Mouse (Mus musculus) retina, embryonic 14.5 days (tissue): ENCODE measurements around the gene Inhbe.
A peak's percentile ranks its signal among the peaks of the same experiment; 100 is the strongest.
"Not testable (repeated sequence)": the region's sequence is repeated elsewhere in the genome, so short reads cannot be mapped to it uniquely, and the experiment has no call there.

Experiments
- DNase-seq: peaks from one replicate; pipeline ENCODE4 v3.0.0-alpha.2; 2015; ENCODE audit warnings: low spot score

Gene Inhbe

DNA sequence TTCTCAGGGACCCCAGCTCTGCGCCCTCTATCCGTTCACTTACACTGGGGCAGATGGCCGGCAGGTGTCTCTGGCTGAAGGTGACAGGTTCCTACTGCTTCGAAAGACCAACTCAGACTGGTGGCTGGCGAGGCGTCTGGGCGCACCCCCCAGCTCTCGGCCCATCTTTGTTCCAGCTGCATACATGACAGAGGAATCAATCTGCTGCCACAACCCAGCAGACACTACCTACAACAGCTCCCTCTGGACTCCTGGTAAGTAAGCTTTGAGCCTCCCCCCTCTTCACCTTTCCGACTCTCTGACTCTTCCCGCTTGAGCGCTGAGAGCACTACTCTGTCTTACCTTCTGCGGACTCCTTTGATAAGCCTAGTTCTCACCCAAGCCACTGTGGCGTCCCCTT lies 32.0 kb downstream of the Inhbe start:
- DNase-seq, result no peak

DNA sequence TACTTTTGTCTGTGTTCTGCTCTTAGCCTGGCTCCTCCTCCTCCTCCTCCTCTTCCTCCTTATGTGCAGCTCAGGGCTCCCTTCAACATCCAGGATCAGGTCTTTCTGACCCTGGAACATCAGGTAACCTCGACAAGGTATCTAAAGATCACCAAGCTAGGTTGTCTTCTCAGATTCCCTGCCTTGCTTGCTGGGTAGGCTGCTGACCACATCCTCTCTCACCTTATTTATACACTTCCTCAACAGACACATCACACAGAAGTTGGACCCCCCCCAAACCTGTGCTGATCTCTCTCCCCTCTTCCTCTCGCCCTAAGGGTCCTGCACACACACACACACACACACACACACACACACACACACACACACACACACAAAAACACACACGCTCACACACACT lies 32.6 kb downstream of the Inhbe start, which contains the start of gene Arhgap9:
TSS of gene Arhgap9 (plus strand) at position 344 of the 400 bp plus-strand sequence.
- no peak for DNase-seq

DNA sequence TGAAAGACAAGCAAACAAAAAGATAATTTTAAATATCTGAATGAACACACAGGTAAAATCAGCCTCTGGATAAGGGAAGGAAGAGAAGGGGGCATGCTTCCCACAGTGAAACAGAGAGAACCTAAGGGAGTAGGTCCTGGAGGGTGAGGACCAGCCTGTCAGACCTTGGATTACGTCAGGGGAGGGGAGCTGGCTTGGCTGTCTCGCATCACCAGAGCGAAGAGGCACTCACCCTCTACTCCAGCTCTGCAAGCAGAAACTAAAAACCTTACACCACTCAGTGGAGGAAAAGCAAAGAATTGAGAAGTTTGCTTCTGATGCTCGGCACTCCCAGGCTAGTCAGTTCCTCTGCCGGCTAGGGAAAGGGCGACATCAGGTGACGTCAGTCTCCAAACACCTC lies 34.2 kb downstream of the Inhbe start:
- no peak for DNase-seq

DNA sequence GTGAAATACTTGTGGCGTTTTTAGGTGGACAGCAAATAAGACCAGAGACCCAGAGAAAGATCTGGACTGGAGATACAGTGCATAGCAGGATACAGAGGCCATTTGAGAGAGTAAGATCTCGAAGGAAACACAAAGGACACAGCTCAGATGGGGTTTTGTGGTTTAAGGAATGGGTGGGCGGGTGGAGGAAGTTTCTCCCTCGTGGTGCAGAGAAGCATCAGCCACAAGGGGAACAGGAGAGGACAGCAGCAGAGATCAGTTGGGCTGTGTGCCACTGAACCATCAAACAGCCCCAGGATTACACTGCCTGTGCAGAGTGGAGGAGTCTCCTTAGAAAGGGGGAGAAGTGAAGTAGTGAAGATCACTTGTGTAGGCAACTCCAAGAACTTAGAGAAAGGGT lies 36.2 kb downstream of the Inhbe start:
- no peak for DNase-seq

DNA sequence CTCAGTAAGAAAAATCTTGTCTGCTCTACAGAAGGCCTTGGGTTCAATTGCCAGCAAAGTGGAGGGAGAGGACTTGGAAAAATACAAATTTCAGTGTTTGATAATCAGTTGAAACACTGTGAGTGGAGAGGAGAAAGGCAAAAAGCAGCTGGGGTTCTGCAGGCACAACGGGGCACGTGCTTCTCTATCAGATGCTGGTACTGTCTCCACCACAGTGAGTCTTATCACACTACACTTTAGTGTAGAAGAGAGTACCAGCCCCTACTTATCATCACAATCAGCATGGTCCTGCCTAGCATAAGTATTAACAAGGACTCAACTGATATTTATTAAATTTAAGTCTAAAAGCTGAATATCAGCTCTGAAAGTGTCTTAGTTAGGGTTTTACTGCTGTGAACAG lies 36.9 kb downstream of the Inhbe start:
- no peak for DNase-seq

DNA sequence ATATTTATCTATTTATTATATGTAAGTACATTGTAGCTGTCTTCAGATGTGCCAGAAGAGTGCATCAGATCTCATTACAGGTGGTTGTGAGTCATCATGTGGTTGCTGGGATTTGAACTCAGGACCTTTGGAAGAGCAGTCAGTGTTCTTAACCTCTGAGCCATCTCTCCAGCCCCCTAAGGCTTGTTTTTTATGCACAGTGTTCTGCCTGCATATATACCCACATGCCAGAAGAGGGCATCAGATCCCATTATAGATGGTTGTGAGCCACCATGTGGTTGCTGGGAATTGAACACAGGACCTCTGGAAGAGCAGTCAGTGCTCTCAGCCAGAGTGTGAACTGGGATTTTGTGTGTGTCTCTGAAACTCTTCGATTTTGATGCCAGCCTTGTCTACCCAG lies 39.3 kb downstream of the Inhbe start:
- not testable (repeated sequence) for DNase-seq

DNA sequence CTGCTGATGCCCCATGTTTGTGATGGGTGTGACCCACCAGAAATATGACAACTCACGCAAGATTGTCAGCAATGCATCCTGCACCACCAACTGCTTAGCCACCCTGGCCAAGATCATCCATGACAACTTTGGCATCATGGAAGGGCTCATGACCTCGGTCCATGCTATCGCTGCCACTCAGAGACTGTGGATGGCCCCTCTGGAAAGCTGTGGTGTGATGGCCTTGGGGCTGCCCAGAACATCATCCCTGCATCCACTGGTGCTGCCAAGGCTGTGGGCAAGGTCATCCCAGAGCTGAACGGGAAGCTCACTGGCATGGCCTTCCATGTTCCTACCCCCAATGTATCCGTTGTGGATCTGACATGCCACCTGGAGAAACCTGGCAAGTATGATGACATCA lies 40.7 kb downstream of the Inhbe start:
- DNase-seq, result not testable (repeated sequence)

DNA sequence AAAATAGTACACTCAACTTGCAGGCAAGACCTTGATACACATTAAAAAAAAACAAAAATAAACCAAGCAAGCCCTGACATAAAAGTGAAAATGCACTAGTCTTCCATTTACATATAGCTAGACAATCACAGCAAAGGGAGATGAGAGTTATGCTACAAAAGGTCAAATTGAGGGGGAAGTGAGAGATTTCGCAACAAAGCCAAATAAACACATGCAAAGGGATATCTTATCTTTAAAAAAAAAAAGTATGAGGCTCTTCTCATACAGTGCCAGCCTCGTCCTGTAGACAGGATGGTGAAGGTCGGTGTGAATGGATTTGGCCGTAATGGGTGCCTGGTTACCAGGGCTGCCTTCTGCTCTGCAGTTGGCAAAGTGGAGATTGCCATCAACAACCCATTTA lies 41.4 kb downstream of the Inhbe start:
- DNase-seq, result no peak

DNA sequence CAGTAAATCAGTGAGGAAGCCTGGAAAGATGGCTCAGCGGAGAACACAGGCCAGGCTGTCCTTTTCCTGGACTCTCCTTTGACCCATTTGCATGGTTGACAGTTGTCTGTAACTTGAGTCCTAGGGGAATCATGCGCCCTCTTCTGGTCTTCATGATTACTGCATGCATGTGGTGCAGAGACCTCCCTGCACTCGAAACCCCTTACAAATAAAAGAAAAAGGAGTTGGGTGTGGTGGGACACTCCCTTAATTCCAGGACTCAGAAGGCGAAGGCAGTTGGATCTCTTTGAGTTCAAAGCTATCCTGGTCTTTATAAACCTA lies 41.9 kb downstream of the Inhbe start:
- DNase-seq, result peak; percentile 96

DNA sequence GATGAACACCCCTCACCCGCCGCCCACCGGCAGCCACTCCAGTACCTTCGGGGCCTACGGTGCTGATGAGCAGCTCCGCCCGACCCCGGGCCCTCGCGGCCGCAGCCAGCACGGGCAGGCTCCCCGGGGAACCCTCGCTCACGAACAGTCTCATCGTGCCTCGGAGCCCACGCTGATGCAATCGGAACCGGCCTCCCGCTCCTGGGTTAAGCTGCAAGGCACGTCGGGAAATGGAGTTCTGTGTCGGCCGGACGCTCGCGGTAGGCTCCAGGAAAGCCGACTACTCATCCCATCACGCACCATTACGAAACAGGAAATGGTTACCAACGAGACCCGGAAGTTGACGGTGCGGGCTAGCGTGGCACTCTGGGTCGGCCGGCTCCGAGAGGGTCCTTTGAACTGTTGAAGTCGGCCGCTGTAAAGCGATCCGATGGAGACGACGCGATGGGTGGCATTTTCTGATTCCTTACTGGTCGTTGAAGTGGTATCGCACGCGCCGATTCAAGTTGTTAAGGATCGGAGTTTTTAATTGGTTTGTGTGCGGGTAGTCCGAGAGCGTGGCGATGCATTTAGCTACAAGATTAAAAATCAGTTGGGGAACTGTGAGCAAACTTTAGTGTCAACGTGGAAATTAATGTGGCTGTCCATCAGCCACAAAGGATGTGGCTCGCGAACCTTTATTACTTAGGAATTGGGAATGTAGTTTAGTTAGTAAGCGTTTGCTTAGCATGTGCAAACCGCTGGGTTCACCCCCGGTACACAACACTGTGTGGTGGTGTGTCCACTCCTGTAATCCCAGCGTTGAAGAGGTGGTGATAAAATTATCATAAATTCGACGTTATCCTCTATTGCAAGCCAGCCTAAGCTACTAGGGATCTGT lies 42.5 kb downstream of the Inhbe start, which contains the start of gene Mars:
TSS of gene Mars (minus strand) at position 311 of the 880 bp plus-strand sequence.
- peak; percentile 97 for DNase-seq

DNA sequence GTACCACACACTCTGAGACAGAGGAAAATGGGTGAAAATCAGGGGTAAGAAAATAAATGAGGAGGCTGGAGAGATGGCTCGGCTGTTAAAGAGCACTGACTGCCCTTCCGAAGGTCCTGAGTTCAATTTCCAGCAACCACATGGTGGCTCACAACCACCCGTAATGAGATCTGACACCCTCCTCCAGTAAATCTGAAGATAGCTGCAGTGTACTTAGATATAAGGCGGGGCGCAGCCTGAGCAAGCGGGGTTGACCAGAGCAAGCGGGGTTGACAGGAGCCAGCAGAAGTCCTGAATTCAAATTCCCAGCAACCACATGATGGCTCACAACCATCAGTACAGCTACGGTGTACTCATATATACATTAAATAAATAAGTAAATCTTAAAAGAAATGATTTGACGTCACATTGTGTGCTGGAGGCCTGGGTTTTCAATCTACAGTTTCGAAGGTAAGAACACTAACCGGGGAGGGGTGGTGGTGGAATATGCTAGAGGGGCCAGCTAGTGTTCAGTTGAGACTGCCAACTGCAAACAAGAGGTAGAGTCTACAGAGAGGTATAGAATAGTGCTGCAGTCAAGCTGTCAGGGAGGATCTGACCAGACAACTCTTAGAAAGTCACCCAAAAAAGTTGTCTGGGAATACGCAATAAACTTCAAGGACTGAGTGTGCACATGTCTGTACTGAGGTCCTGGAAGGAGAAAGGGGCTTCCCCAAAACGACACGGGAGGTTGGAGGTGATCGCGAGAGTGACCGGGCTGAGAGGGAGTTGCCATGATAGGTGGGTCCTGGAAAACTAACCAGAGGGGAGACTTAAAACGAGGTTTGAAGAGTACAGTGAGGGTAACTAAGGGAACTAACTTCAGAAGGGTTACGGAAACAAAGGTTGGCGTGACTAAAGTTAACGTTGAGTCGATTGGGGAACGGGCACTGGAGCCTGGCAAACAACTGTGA lies 43.4 kb downstream of the Inhbe start:
- peak; percentile 66 for DNase-seq

DNA sequence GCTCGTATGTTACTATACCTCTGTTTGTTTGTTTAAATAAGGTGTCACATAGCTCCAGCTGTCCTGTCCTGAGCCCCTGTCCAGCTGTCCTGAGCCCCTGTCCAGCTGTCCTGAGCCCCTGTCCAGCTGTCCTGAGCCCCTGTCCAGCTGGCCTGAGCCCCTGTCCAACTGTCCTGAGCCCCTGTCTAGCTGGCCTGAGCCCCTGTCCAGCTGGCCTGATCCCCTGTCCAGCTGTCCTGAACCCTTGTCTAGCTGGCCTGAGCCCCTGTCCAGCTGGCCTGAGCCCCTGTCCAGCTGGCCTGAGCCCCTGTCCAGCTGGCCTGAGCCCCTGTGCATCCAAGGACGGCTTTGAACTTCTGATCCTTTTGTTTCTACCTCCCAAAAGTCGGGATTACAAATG lies 45.0 kb downstream of the Inhbe start:
- DNase-seq, result not testable (repeated sequence)

DNA sequence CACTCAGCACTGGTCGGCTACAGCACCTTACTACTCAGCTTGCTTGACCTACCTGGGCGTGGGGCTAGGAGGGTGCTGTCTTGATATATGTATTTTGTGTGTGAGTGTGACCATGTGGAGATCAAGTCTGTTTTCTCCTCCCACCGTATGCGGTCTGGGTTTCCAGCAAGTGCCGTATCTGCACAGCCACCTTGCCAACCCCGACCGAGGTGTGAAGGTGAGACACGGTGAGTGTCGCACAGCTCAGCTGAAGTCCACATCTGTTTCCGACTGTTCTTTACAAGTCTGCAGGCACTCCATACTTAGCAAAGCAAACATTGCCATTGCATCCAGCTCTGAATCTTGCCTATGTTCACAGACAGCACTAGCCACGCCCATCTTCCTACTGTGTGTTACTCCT lies 51.1 kb downstream of the Inhbe start:
- no peak for DNase-seq

DNA sequence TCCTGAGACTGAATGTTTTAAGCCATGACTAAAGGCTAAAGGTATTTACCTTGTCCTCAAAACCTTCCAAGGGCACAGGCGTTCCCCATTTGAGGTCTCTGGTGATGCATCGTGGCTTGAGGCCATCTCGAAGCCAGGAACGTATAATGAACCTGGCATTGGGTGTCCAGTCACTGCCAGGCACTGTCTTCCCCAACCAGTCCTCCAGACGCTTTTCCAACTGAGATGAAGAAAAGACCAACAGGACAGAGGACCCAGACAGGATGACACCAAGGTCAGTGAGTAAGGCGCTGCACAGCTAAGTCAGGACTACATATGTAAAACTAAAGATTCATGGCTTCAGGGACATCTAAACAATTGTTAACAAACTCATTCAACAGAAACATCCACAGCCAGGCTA lies 53.9 kb downstream of the Inhbe start:
- DNase-seq, result no peak
